In genomic region chr3:40531286-40532141, GRCm38 (mm10) we compare ENCODE assay signal across 8 mouse cellular contexts. TPM values are rescaled to one million over a fixed set of nuclear protein-coding genes. Genes with fewer than 3 reads are reported as not detected.
DNase-seq lines count a peak whose midpoint lies in the region; ATAC-seq and TF ChIP-seq lines count a peak whose summit lies in the region.

Gene Intu, plus strand, starts transcription at chr3:40531286.

- H3K27me3 ChIP-seq in testis, adult 2 months (ENCODE audit: control insufficient read depth, insufficient read depth, low read length) = no peaks in the 10 kb centered on the region
- H3K27me3 ChIP-seq in embryonic facial prominence, embryonic 12.5 days = peaks cover 32% of the 10 kb centered on the region
- peaks cover 29% of the 10 kb centered on the region for H3K27me3 ChIP-seq in heart, embryonic 11.5 days (ENCODE audit: control insufficient read depth, insufficient read depth, low read length)
- peaks cover 36% of the 10 kb centered on the region for H3K27me3 ChIP-seq in liver, embryonic 15.5 days

- no peak for TF ChIP-seq CTCF in testis, adult 2 months (IDR thresholded peaks at IDR 0.05; ENCODE audit: control insufficient read depth, insufficient read depth, insufficient replicate concordance, low read depth, low read length)

- H3K9ac ChIP-seq in embryonic facial prominence, embryonic 12.5 days = peak within 1 kb of the TSS; percentile 52
- peak within 1 kb of the TSS; percentile 34 for H3K9ac ChIP-seq in heart, embryonic 11.5 days (ENCODE audit: low read depth, low read length)
- H3K9ac ChIP-seq in liver, embryonic 15.5 days = no peak within 1 kb of the TSS

- no peak for TF ChIP-seq POLR2A in testis, adult 2 months (IDR thresholded peaks at IDR 0.05; ENCODE audit: control insufficient read depth, low read depth, low read length)

- under 1% methylated on average over 54 of the region's 54 CpGs for WGBS in embryonic facial prominence, embryonic 12.5 days
- under 1% methylated on average over 54 of the region's 54 CpGs for WGBS in heart, embryonic 11.5 days (ENCODE audit: insufficient replicate concordance)
- under 1% methylated on average over 54 of the region's 54 CpGs for WGBS in liver, embryonic 15.5 days (ENCODE audit: insufficient replicate concordance)

- H3K36me3 ChIP-seq in testis, adult 2 months (ENCODE audit: control insufficient read depth, insufficient read depth, low read length) = no peaks in the 10 kb centered on the region
- no peaks in the 10 kb centered on the region for H3K36me3 ChIP-seq in embryonic facial prominence, embryonic 12.5 days
- no peaks in the 10 kb centered on the region for H3K36me3 ChIP-seq in heart, embryonic 11.5 days (ENCODE audit: control insufficient read depth, insufficient read depth, low read length)
- no peaks in the 10 kb centered on the region for H3K36me3 ChIP-seq in liver, embryonic 15.5 days (replicated peaks)

- no peak for DNase-seq in testis, postnatal 14 days (ENCODE audit: low spot score)
- peak; percentile 20 for DNase-seq in kidney, adult 9 months
- peak; percentile 24 to 32 for DNase-seq in natural killer cell, adult 2 months (ENCODE audit: low spot score in 2 of 2)
- DNase-seq in urinary bladder, adult 2 months (ENCODE audit: low spot score) = peak; percentile 37

- ATAC-seq in embryonic facial prominence, embryonic 12.5 days (ENCODE audit: insufficient number of reproducible peaks, insufficient read depth, low FRiP score, low TSS enrichment) = peak; percentile 71; the same call in 1 of the 2 replicates
- ATAC-seq in heart, embryonic 11.5 days (replicated peaks; ENCODE audit: insufficient number of reproducible peaks, low FRiP score, low TSS enrichment) = peak; percentile 65; the same call in 1 of the 2 replicates
- ATAC-seq in liver, embryonic 15.5 days (ENCODE audit: insufficient read depth) = peak; percentile 65

- H3K4me1 ChIP-seq in testis, adult 2 months (ENCODE audit: control insufficient read depth, insufficient read depth, low read length) = peaks cover 7% of the 10 kb centered on the region
- H3K4me1 ChIP-seq in embryonic facial prominence, embryonic 12.5 days = 0 out of 2 replicates have a peak, but pooled peaks cover 19% of the 10 kb centered on the region
- peaks cover 9% of the 10 kb centered on the region; the same call in 1 of the 2 replicates for H3K4me1 ChIP-seq in heart, embryonic 11.5 days (ENCODE audit: control insufficient read depth, insufficient read depth, low read length)
- H3K4me1 ChIP-seq in liver, embryonic 15.5 days (replicated peaks) = peaks cover 28% of the 10 kb centered on the region

- 0 out of 2 replicates have a peak, but pooled peaks cover 4% of the 10 kb centered on the region for H3K9me3 ChIP-seq in embryonic facial prominence, embryonic 12.5 days
- no peaks in the 10 kb centered on the region for H3K9me3 ChIP-seq in heart, embryonic 11.5 days (replicated peaks; ENCODE audit: control insufficient read depth, low read length)
- no peaks in the 10 kb centered on the region for H3K9me3 ChIP-seq in liver, embryonic 15.5 days (replicated peaks)

- peak within 1 kb of the TSS; percentile 44 for H3K4me3 ChIP-seq in testis, adult 2 months (ENCODE audit: control insufficient read depth, low read depth, low read length)
- H3K4me3 ChIP-seq in embryonic facial prominence, embryonic 12.5 days = peak within 1 kb of the TSS; percentile 49
- peak within 1 kb of the TSS; percentile 48 for H3K4me3 ChIP-seq in heart, embryonic 11.5 days (ENCODE audit: low read depth, low read length)
- H3K4me3 ChIP-seq in liver, embryonic 15.5 days (replicated peaks) = peak within 1 kb of the TSS; percentile 48

- H3K27ac ChIP-seq in testis, adult 2 months (ENCODE audit: control insufficient read depth, insufficient read depth, low read depth, low read length) = no peak within 1 kb of the TSS
- H3K27ac ChIP-seq in embryonic facial prominence, embryonic 12.5 days = no peak within 1 kb of the TSS
- no peak within 1 kb of the TSS for H3K27ac ChIP-seq in heart, embryonic 11.5 days (ENCODE audit: low read depth, low read length)
- no peak within 1 kb of the TSS for H3K27ac ChIP-seq in liver, embryonic 15.5 days (replicated peaks)

- H3K4me2 ChIP-seq in embryonic facial prominence, embryonic 12.5 days (replicated peaks) = peak within 1 kb of the TSS; percentile 98
- H3K4me2 ChIP-seq in heart, embryonic 11.5 days = peak within 1 kb of the TSS; percentile 93
- H3K4me2 ChIP-seq in liver, embryonic 15.5 days = peak within 1 kb of the TSS; percentile 78

RNA-seq across cellular contexts. Expression of gene Intu, which starts in this region (rescaled TPM):
- polyA plus RNA-seq in testis, adult 2 months (2012; rRNA removed) = 2.2 and 2.5 TPM in 2 replicates
- polyA plus RNA-seq in embryonic facial prominence, embryonic 12.5 days (2016; fragmentation: Nextera tagmentation; extraction: Ambion mirVana) = 3.9 and 4.1 TPM in 2 replicates
- polyA plus RNA-seq in heart, embryonic 11.5 days (2014; fragmentation: Nextera tagmentation; extraction: Ambion mirVana) = 4.1 and 5.4 TPM in 2 replicates
- polyA plus RNA-seq in liver, embryonic 15.5 days (2015; fragmentation: Nextera tagmentation; extraction: Ambion mirVana) = 0.69 and 0.71 TPM in 2 replicates
- 2.7 and 3.2 TPM in 2 replicates for polyA plus RNA-seq in urinary bladder, adult 2 months (2012; rRNA removed)

Comparison
In these comparisons a context has a peak if more than half of its experiments do, and no peak if none do; other contexts are left out.
1. Peak in ATAC-seq, H3K4me3 ChIP-seq and H3K4me2 ChIP-seq in liver, embryonic 15.5 days; RNA of the gene not detected or under 1 TPM.